Mouse (Mus musculus) heart, postnatal 0 days (tissue): Measurements from ENCODE around the gene Hecw2.

Experiments
- CTCF ChIP-seq: IDR thresholded peaks from 2 replicates; pipeline ENCODE4 v1.5.1; 2016; ENCODE audit warnings: antibody characterized with exemption, control low read depth, low read depth
- EP300 ChIP-seq: IDR thresholded peaks from 2 replicates; pipeline ENCODE4 v1.6.1; 2016; ENCODE audit warnings: antibody characterized with exemption, low read depth

- TF ChIP-seq CTCF (no peak), EP300 (no peak)
Observed at GRCm38 (mm10) chr1:53997239-53997638, 197.7 kb downstream of the Hecw2 start.
